Mouse (Mus musculus) kidney, postnatal 0 days (tissue): ENCODE results near the gene Mybpc1. TPM values are rescaled to one million over a fixed set of nuclear protein-coding genes. Genes with fewer than 3 reads are reported as not detected.

ENCODE experiments used
- ATAC-seq: fragments of 200-750 bp; cut with Nextera tagmentation; replicated peaks from 2 replicates; pipeline ENCODE4 v1.8.0; 2017; ENCODE audit warnings: low read depth, moderate number of reproducible peaks, moderate TSS enrichment, moderate library complexity; ENCODE audit not compliant: low FRiP score
- DNase-seq: peaks from one replicate; pipeline ENCODE4 v3.0.0-alpha.2; 2016; ENCODE audit warnings: low spot score
- H3K27ac ChIP-seq: fragments of 300-500 bp; sonication (generic); 2 replicates; pipeline ENCODE4 v1.5.1; 2014; ENCODE audit warnings: mild to moderate bottlenecking
- H3K27me3 ChIP-seq: fragments of 300-500 bp; sonication (generic); 2 replicates; pipeline ENCODE4 v1.6.1; 2014; ENCODE audit warnings: low read length, mixed read lengths; ENCODE audit not compliant: insufficient read depth
- H3K36me3 ChIP-seq: fragments of 300-500 bp; sonication (generic); 2 replicates; pipeline ENCODE4 v1.6.1; 2014; ENCODE audit warnings: low read length, mixed read lengths; ENCODE audit not compliant: insufficient read depth
- H3K4me1 ChIP-seq: fragments of 300-500 bp; sonication (generic); replicated peaks from 2 replicates; pipeline ENCODE4 v1.6.1; 2014; ENCODE audit warnings: antibody characterized with exemption, low read length, mixed read lengths; ENCODE audit not compliant: insufficient read depth
- H3K4me2 ChIP-seq: fragments of 300-500 bp; sonication (generic); 2 replicates; pipeline ENCODE4 v1.6.1; 2014; ENCODE audit warnings: mild to moderate bottlenecking, low read length, moderate library complexity, mixed read lengths
- H3K4me3 ChIP-seq: fragments of 300-500 bp; sonication (generic); replicated peaks from 2 replicates; pipeline ENCODE4 v1.5.1; 2014; ENCODE audit warnings: low read depth, low read length
- H3K9ac ChIP-seq: fragments of 300-500 bp; sonication (generic); 2 replicates; pipeline ENCODE4 v1.6.1; 2014; ENCODE audit warnings: low read depth, low read length
- H3K9me3 ChIP-seq: fragments of 300-500 bp; sonication (generic); replicated peaks from 2 replicates; pipeline ENCODE4 v1.6.1; 2016; ENCODE audit warnings: low read length, inconsistent platforms, mixed read lengths
- CTCF ChIP-seq: IDR thresholded peaks from 2 replicates; pipeline ENCODE4 v1.5.1; 2016; ENCODE audit warnings: antibody characterized with exemption, low read depth, mild to moderate bottlenecking, moderate library complexity
- WGBS: fragments of 180-500 bp; shearing (Covaris S2); extraction: QIAGEN DNeasy Blood & Tissue Kit; methylation state at CpG from one replicate; pipeline ENCODE4 v1.1.7; 2014; 5-methylcytosine and 5-hydroxymethylcytosine counted together
- polyA plus RNA-seq: library from polyadenylated mRNA; unstranded; fragments of >200 nt; fragmentation: Nextera tagmentation; extraction: Ambion mirVana; gene quantifications from 2 replicates; pipeline ENCODE4 v1.2.1, GENCODE M21; 2015

Mybpc1 gene
- polyA plus RNA-seq, 1 experiment from 2014 or later = 1.2 TPM

DNA sequence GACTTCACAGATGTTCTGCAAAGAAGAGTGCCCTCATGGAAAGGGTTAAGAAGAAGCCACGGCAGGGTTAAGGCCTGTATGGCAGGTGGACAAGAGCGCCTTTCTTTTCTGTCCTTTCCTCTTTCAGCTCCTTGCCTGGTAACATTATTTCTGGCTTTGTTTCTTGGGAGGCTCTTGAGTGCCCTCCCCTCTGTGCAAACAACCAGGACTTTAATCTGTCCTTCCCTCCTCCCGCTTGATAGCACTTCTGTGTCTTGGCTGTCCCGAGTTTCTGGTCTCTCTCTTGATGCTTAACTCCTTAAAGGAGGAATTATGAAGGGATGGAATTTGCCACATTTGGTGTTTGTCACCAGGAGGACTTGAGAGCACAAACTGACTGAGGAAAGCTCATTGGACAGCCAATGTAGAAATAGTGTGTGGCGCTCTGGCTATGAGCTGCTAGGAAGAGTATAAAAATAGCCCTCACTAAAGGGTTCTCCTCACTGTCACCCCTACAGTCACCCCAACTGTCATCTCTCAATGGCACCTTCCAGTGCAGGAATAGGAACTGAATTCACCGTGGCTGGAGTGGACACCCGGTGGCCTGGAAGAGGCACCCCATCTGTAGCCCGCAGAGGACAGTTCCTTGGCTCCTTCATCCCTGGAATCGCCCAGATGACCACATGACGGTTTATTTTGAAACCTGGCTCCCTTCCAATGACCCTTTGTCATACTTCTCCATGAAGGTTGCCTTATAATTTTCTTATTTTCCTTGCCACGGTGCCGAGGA is 94.3 kb downstream of the Mybpc1 start:
- ATAC-seq (peak; percentile 72), DNase-seq (no peak)
- WGBS = 71% methylated on average over 12 of the region's 12 CpGs
- Histone ChIP-seq H3K9ac (no peak overlapping the region), H3K9me3 (no peaks in the 10 kb centered on the region), H3K36me3 (no peaks in the 10 kb centered on the region), H3K4me2 (no peak overlapping the region), H3K4me3 (no peak overlapping the region), H3K27ac (peak overlapping the region; percentile 70), H3K27me3 (no peaks in the 10 kb centered on the region), H3K4me1 (no peaks in the 10 kb centered on the region)
- no peak for TF ChIP-seq CTCF

DNA sequence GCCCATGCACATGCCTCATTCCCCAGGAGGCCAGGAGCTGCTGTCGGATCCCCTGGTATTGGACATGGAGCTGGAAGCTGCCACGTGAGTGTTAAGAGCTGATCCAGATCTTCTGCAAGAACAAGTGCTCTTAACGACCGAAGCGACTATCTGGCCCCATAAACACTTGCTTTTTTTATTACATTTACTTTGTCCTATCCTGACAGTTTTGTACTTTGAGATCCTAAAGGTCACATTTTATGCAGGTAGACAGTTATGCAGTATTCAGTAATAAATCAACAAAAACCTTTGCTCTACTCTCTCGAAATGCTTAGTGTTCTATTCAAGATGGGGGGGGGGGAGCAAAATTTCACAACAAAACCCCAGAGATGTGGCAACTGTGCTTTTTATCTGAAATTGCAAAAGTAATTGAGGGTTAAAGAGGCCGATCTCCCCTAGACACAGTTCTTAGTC is 97.2 kb downstream of the Mybpc1 start:
- Histone ChIP-seq H3K36me3 (no peaks in the 10 kb centered on the region), H3K9me3 (no peaks in the 10 kb centered on the region), H3K27ac (no peak overlapping the region), H3K4me3 (no peak overlapping the region), H3K9ac (no peak overlapping the region), H3K4me1 (no peaks in the 10 kb centered on the region), H3K27me3 (no peaks in the 10 kb centered on the region), H3K4me2 (no peak overlapping the region)
- TF ChIP-seq CTCF = no peak
- WGBS = 58% methylated on average over 7 of the region's 7 CpGs
- no peak for ATAC-seq
- DNase-seq = no peak

DNA sequence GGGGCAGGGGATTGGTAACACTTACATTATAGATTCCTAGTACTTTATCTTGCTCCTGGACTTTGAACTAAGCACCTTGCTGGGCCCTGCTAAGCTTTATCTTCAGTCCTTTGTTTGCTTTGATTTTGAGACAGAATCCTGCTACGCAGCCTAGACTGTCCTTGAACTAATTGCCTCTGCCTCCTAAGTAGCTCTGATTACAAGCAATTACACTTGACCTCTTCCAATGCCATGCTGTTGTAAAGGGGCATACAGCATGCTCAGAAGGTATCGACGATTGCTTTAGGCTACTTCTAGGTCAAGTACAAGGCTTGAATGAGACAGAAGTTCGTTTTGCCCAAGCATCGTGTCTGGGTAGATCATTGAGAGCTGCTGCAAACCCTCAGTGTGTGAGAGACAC is 99.7 kb downstream of the Mybpc1 start:
- H3K27ac ChIP-seq = no peak overlapping the region
- H3K9ac ChIP-seq = no peak overlapping the region
- ATAC-seq = no peak
- whole genome bisulfite sequencing = 63% methylated on average over 5 of the region's 5 CpGs
- peaks cover 9% of the 10 kb centered on the region; the same call in 1 of the 2 replicates for H3K4me1 ChIP-seq
- TF ChIP-seq CTCF = no peak
- no peak for DNase-seq
- H3K36me3 ChIP-seq = no peaks in the 10 kb centered on the region
- H3K4me2 ChIP-seq = no peak overlapping the region
- H3K9me3 ChIP-seq = no peaks in the 10 kb centered on the region
- H3K4me3 ChIP-seq = no peak overlapping the region
- H3K27me3 ChIP-seq = no peaks in the 10 kb centered on the region

DNA sequence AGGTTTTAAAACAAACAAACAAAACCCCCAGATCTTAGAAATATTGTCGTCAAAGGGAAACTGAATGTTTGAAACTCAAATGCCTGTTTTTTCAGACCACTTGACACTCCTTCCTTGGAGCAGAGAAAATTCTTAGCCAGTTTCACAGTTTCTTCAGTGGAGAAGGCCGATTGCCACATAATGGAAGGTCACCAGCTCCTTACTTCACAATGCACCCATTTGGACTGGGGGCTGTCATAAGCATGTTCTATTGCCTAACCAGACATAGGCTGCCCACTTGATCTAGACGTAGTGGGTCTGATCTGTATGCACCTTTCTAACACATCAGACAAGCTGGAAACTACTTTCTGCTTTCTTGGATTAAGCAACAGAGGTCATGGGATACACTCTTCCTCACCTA is 100.5 kb downstream of the Mybpc1 start:
- no peaks in the 10 kb centered on the region for H3K36me3 ChIP-seq
- H3K4me1 ChIP-seq = peaks cover 9% of the 10 kb centered on the region; the same call in 1 of the 2 replicates
- H3K4me3 ChIP-seq = no peak overlapping the region
- no peak for DNase-seq
- no peaks in the 10 kb centered on the region for H3K27me3 ChIP-seq
- H3K9me3 ChIP-seq = no peaks in the 10 kb centered on the region
- no peak overlapping the region for H3K9ac ChIP-seq
- TF ChIP-seq CTCF = no peak
- H3K27ac ChIP-seq = peak overlapping the region; percentile 87
- 58% methylated on average over 3 of the region's 3 CpGs for WGBS
- peak overlapping the region; percentile 59 for H3K4me2 ChIP-seq
- ATAC-seq = no peak

DNA sequence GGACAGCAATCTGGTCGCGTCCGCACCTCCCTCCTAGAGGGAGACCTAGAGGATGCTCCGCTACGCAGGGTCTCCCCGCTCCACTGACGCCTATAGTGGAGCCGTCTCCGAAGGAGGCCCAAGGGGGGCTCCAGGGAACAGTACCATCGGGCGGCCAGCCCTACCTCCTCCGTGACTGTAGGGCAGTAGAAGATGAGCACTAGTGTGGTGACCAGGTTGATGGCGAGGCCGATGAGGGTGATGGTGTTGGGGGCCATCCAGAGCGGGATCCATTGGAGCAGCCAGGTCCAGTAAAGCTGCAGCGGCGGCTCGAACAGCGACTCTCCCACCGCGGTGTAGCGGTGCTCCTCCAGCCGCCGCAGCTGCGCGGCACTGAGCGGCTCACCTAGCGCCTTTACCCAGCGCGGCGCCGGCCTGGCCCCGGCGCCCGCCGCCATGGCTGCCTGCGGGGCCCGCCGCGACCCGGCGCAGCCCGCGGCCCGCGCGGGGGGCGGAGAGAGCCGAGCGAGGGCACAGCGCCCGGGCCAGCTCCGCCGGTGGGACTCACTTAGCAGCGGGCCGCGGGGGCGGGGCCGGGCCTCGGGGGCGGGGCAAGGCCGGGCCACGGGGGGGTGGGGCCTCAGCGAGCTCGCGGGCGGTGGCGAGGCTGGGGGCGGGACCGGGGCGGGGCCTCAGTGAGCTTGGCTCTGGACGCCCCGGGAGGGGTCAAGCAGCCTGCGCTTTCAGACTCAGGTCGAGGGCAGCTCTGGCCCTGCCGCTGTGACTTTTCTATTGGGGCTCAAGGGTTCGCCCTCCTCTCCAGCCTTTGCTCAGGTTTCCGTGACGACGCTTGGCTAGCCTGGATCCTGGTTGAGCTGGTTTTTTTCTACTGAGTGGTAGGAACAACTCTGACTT is 101.3 kb downstream of the Mybpc1 start, which contains the start of gene Chpt1:
TSS of gene Chpt1 (minus strand) at position 653 of the 894 bp plus-strand sequence.
- Histone ChIP-seq H3K9ac (peak within 1 kb of the TSS; percentile 80), H3K4me2 (peak within 1 kb of the TSS; percentile 59), H3K4me1 (peaks cover 9% of the 10 kb centered on the region; the same call in 1 of the 2 replicates), H3K9me3 (no peaks in the 10 kb centered on the region), H3K27ac (peak within 1 kb of the TSS; percentile 87), H3K4me3 (peak within 1 kb of the TSS; percentile 62), H3K27me3 (no peaks in the 10 kb centered on the region), H3K36me3 (no peaks in the 10 kb centered on the region)
- under 1% methylated on average over 73 of the region's 80 CpGs for WGBS
- ATAC-seq (peak; percentile 95), DNase-seq (peak; percentile 85)
- no peak for TF ChIP-seq CTCF

DNA sequence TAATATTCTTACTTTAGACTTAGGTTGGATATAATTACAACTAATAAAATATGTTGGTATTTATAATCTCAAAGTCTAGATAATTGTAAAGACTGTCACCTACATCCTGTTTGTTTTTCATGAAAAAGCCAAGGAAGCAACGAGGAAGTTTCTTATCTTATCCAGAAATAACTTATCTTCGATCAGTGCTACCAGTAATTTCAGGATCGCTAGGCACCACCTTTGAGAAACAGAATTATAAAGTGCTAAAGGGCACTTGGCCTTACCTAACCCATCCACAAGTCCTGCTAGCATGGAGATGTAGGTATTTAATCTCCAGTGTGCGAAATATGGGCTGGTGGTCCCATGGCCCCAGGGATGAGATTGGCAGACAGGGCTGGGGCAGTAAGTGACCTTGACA is 102.0 kb downstream of the Mybpc1 start:
- TF ChIP-seq CTCF = no peak
- peak overlapping the region; percentile 62 for H3K4me3 ChIP-seq
- H3K9me3 ChIP-seq = no peaks in the 10 kb centered on the region
- peak overlapping the region; percentile 59 for H3K4me2 ChIP-seq
- WGBS = 22% methylated on average over 4 of the region's 4 CpGs
- H3K27me3 ChIP-seq = no peaks in the 10 kb centered on the region
- H3K4me1 ChIP-seq = peaks cover 9% of the 10 kb centered on the region; the same call in 1 of the 2 replicates
- ATAC-seq = no peak
- no peak for DNase-seq
- H3K9ac ChIP-seq = peak overlapping the region; percentile 80
- no peaks in the 10 kb centered on the region for H3K36me3 ChIP-seq
- peak overlapping the region; percentile 87 for H3K27ac ChIP-seq
